Mouse (Mus musculus) erythroblast, embryonic 14.5 days (primary cell): Measurements from ENCODE around the gene Tcte2. TPM values are rescaled to one million over a fixed set of nuclear protein-coding genes. Genes with fewer than 3 reads are reported as not detected.
"Not testable (repeated sequence)": the region's sequence is repeated elsewhere in the genome, so short reads cannot be mapped to it uniquely, and the experiment has no call there.

Experiments
- H3K27me3 ChIP-seq: 2 replicates; pipeline ENCODE4 v1.6.1; 2012; ENCODE audit warnings: inconsistent platforms; ENCODE audit not compliant: control insufficient read depth
- H3K36me3 ChIP-seq: 2 replicates; pipeline ENCODE4 v1.6.1; 2012; ENCODE audit warnings: mild to moderate bottlenecking, inconsistent platforms; ENCODE audit not compliant: control insufficient read depth
- H3K4me1 ChIP-seq: 2 replicates; pipeline ENCODE4 v1.6.1; 2012; ENCODE audit warnings: inconsistent platforms; ENCODE audit not compliant: control insufficient read depth
- H3K4me3 ChIP-seq: replicated peaks from 2 replicates; pipeline ENCODE3; 2012; ENCODE audit warnings: moderate library complexity, mild to moderate bottlenecking, inconsistent platforms
- H3K9me3 ChIP-seq: 2 replicates; pipeline ENCODE4 v1.6.1; 2012; ENCODE audit warnings: low read length, inconsistent platforms, mixed read lengths; ENCODE audit not compliant: control insufficient read depth
- GATA1 ChIP-seq: IDR thresholded peaks from 2 replicates; pipeline ENCODE4 v1.6.1; 2012; ENCODE audit warnings: low read length, inconsistent platforms, mixed read lengths
- TAL1 ChIP-seq: IDR thresholded peaks from 3 replicates; pipeline ENCODE4 v1.6.1; 2012; ENCODE audit warnings: low read length, inconsistent platforms, mixed read lengths
- polyA plus RNA-seq: library from polyadenylated mRNA; stranded (reverse); fragments of >175 nt; gene quantifications from 2 replicates; pipeline ENCODE4 v1.2.3, GENCODE M21; 2012

The Tcte2 gene
- polyA plus RNA-seq, result not detected in 2 replicates

DNA sequence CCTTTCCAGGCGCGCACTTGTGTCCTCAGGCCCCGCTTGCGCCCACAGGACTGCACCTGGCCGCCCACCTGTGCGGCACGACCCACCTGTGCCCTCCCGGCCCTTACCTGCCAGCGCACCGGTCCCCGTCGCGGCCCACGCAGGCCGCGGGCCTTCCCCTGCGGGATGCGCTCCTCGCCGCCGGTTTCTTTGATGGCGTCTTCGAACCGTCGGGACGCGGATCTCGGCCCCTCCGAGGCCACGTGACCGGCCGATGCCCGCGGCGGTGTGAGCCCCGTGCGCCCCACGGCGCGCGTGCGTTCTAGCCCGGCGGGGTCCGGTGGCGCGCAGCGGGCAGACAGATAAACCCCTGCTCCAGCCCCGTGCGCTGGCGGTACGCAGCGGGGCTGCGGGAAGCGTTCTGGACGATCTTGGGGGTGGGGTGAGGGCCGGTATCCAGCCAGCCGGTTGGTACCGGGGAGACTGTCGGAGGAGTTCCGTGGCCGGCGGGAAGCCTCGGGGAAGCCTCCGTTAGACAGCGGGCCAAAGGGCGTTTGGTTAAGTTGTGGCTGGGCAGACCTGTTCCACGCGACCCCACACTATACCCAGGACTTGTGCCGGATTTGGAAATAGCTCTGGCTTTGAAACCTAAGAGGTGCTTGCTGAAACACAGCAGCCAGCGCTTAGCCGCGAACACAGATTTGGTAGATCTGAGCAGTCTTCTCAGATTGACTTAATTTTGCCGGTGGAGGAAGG lies at the start of gene Tcte2:
TSS of gene Tcte2 (minus strand) at position 647 of the 735 bp plus-strand sequence.
- H3K4me1 ChIP-seq, result no peaks in the 10 kb centered on the region
- H3K9me3 ChIP-seq, result no peaks in the 10 kb centered on the region
- H3K27me3 ChIP-seq, result peaks cover 56% of the 10 kb centered on the region
- peak within 1 kb of the TSS; percentile 59 for H3K4me3 ChIP-seq
- no peaks in the 10 kb centered on the region for H3K36me3 ChIP-seq
- TF ChIP-seq GATA1 (no peak), TAL1 (no peak)

DNA sequence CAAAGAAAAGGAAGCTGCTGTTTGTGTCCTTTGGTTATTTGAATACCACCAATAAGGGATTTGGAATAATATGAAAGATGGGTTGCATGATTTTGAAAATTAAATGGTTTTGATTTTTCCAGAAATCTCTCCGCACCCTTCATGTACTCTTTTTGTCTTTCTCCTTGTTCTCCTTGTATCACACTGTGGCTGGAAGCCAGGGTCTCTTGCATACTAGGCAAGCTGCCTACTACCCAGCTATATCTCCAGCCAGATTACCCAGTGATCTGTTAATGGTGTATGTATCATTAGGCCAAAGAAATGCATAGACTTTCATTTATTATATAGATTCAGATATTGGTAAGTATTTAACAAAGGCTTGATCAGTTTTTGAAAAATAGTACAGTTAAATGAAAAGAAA lies 44.4 kb upstream of the Tcte2 start:
- Histone ChIP-seq H3K27me3 (no peaks in the 10 kb centered on the region), H3K4me1 (no peaks in the 10 kb centered on the region), H3K9me3 (no peaks in the 10 kb centered on the region), H3K36me3 (no peaks in the 10 kb centered on the region), H3K4me3 (no peak overlapping the region)
- no peak for TF ChIP-seq GATA1
- TF ChIP-seq TAL1, result no peak

DNA sequence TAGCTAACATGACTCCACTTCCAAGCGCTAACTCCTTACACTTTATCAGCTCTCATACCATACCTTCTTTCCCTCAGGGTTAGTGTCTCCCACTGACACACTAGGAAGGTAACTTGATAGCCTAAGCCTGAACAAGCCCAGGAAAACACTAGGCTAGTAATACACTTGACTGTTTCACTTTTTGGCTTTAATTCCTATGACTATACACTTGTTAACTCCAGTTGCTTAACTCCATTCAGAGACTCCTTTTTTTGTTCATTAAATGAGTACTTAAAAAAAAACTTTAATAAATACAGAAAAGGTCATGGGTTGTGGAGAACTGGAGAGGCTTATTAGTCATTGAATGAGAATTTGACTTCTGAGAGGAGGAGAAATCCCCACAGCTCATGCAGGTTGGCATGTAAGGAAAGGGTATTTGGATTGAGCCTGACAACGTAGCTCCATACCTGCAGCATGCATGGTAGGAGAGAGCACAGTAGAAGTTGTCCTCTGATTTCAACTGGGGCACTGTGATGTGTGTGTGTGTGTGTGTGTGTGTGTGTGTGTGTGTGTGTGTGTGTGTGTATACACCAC lies 41.3 kb upstream of the Tcte2 start:
- no peak overlapping the region for H3K4me3 ChIP-seq
- H3K9me3 ChIP-seq, result no peaks in the 10 kb centered on the region
- TF ChIP-seq GATA1, result no peak
- no peak for TF ChIP-seq TAL1
- H3K4me1 ChIP-seq, result no peaks in the 10 kb centered on the region
- H3K36me3 ChIP-seq, result no peaks in the 10 kb centered on the region
- H3K27me3 ChIP-seq, result no peaks in the 10 kb centered on the region

DNA sequence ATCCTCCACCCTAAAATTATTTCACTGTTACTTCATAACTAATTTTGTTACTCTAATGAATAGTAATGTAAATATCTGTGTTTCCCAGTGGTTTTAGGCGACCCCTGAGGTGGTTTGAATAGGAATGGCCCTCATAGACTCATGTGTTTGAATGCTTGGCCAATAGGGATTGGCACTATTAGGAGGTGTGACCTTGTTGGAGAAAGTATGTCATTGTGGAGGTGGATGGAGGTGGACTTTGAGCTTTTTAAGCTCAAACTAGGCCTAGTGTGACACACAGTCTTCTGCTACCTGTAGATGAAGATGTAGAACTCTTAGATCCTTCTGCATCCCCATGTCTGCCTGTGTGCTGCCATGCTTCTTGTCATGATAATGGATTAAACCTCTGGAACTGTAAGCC lies 36.1 kb upstream of the Tcte2 start:
- H3K4me1 ChIP-seq, result no peaks in the 10 kb centered on the region
- no peaks in the 10 kb centered on the region for H3K9me3 ChIP-seq
- H3K27me3 ChIP-seq, result no peaks in the 10 kb centered on the region
- TF ChIP-seq GATA1 (no peak), TAL1 (no peak)
- no peaks in the 10 kb centered on the region for H3K36me3 ChIP-seq
- no peak overlapping the region for H3K4me3 ChIP-seq

DNA sequence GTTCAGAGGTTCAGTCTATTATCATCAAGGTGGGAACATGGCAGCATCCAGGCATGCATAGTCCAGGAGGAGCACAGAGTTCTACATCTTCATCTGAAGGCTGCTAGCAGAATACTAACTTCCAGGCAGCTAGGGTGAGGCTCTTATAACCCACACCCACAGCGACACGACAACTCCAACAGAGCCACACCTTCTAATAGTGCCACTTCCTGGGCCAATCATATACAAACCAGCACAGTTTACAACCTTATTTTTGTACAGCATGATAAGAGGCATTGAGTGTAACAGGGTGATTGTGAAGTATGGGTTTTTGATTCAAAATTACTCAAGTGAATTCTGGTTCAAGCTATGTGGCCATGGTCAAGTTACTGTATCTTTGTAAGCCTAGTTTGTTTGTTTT lies 28.4 kb upstream of the Tcte2 start:
- not testable (repeated sequence) for H3K27me3 ChIP-seq, H3K36me3 ChIP-seq, H3K4me3 ChIP-seq, H3K9me3 ChIP-seq, H3K4me1 ChIP-seq

DNA sequence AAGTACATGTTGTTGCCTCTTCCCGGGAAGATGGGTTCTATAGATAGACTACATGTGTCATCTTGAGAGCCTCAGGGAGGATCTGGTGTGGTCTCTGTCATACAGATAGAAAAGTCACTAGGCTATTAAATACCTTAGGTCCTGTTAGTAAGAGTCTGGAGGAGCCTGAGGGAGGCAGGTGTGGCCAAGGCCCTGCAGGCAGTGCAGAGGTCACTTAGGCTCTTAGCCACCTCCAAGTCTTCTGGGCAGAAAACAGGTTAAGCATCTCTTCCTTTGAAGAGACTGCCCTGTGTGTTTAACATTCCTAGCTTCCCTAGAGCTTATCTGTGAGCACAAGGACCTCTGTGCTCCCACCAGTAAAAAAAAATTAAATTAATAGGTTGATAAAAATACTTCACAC lies 21.8 kb upstream of the Tcte2 start:
- Histone ChIP-seq H3K9me3 (no peaks in the 10 kb centered on the region), H3K4me1 (no peaks in the 10 kb centered on the region), H3K36me3 (no peaks in the 10 kb centered on the region), H3K4me3 (no peak overlapping the region), H3K27me3 (no peaks in the 10 kb centered on the region)
- no peak for TF ChIP-seq TAL1
- TF ChIP-seq GATA1, result no peak

DNA sequence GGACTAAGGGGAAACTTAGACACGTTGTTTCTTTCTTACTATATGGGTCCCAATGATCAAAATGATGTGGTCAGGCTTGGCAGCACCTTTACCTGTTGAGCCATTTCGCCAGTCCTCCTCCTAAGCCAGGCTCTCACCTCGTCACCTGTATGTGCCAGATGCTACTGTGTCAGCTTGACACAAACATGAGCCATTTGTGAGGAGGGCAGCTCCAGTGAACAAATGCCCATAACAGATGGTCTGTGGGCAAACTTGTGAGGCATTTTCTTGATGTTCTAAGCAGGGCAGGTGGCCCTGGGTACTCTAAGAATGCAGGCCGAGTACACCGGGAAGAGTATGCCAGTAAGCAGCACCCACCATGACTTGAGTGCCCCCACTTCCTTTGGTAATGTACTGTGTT lies 20.3 kb upstream of the Tcte2 start:
- TF ChIP-seq GATA1, result no peak
- TF ChIP-seq TAL1, result no peak
- H3K36me3 ChIP-seq, result no peaks in the 10 kb centered on the region
- H3K9me3 ChIP-seq, result no peaks in the 10 kb centered on the region
- H3K27me3 ChIP-seq, result no peaks in the 10 kb centered on the region
- no peak overlapping the region for H3K4me3 ChIP-seq
- H3K4me1 ChIP-seq, result no peaks in the 10 kb centered on the region

DNA sequence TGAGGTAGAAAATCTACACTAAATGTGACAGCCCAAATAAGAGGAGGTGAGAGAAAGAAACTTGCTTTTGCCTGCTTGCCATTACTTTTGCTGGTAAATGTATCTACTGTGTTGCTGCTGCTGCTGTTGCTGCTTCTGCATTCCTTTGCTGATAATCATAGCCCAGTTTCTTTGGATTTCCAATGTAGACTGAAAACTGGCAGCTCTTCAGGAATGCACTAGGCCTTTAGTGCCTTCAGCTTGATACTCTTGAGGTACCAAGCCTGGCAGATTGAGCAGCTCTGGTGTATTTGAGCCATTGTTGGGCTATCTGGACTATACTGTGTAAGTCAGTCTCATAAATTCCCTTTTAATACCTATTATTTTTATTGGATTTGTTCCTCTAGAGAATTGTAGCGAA lies 17.2 kb upstream of the Tcte2 start:
- Histone ChIP-seq H3K4me3 (no peak overlapping the region), H3K27me3 (no peaks in the 10 kb centered on the region), H3K9me3 (no peaks in the 10 kb centered on the region), H3K4me1 (no peaks in the 10 kb centered on the region), H3K36me3 (no peaks in the 10 kb centered on the region)
- no peak for TF ChIP-seq TAL1

DNA sequence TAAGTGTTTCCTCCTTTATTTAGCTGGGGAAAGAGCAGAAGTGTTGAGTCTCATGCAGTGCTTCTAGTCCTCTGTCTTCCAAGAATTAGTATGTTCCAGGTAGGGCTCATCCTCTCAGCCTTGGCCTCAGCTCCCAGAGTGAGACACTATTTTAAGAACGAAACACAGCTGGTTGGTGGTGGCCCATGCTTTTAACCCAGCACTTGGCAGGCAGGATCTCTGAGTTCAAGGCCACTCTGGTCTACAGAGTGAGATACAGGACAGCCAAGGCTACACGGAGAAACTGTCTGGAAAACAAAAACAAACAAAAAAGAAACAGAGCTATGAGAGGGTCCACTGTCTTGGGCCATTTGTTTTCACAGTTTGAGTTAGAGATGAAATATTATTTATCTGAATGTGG lies 16.1 kb upstream of the Tcte2 start:
- H3K4me1 ChIP-seq, result no peaks in the 10 kb centered on the region
- H3K36me3 ChIP-seq, result no peaks in the 10 kb centered on the region
- H3K27me3 ChIP-seq, result no peaks in the 10 kb centered on the region
- H3K9me3 ChIP-seq, result no peaks in the 10 kb centered on the region
- H3K4me3 ChIP-seq, result no peak overlapping the region
- TF ChIP-seq TAL1, result no peak

DNA sequence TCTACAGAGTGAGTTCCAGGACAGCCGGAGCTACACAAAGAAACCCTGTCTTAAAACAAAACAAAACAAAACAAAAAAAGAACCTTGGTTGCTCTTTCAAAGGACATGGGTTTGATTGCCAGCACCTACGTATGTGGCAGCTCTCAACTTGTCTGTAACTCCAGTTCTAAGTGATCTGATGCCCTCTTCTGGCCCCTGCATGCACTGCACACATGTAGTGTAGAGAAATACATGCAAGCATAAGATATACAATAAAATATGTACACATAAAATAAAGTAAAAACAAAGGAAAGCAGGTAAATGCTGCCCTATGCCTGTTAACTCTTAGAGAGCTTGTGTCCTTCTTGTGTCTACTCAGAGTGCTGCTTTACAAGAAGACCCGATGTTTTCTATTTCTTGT lies 7.6 kb upstream of the Tcte2 start:
- TF ChIP-seq TAL1, result no peak
- TF ChIP-seq GATA1, result no peak

More for the DNA sequence above, 7.6 kb upstream of the Tcte2 start:
- Histone ChIP-seq H3K27me3 (peaks cover 6% of the 10 kb centered on the region; the same call in 1 of the 2 replicates), H3K4me1 (no peaks in the 10 kb centered on the region), H3K4me3 (no peak overlapping the region), H3K36me3 (no peaks in the 10 kb centered on the region), H3K9me3 (no peaks in the 10 kb centered on the region)
